Mouse (Mus musculus) bone marrow, adult 2 months (tissue): ENCODE measurements at regions not wholly inside any gene's neighbourhood (a gene's known extent, or its start where the extent isn't known, plus 50 kb on each side); places are given as distances from the start of the nearest gene placed in this dataset.

Experiments used
- CTCF ChIP-seq: fragments of 200-500 bp; IDR thresholded peaks from 2 replicates; pipeline ENCODE4 v1.5.1; 2011; ENCODE audit warnings: low read length, control low read depth; ENCODE audit not compliant: control insufficient read depth, insufficient read depth
- POLR2A ChIP-seq: fragments of 200-500 bp; IDR thresholded peaks from 2 replicates; pipeline ENCODE4 v1.6.1; 2011; ENCODE audit warnings: low read depth, mild to moderate bottlenecking, control low read depth, low read length, borderline replicate concordance; ENCODE audit not compliant: control insufficient read depth

GRCm38 (mm10) chr7:129896291-129896690, 304.6 kb downstream of the Wdr11 start:
- TF ChIP-seq POLR2A, result no peak
- TF ChIP-seq CTCF, result no peak
